Mouse (Mus musculus) hindbrain, embryonic 10.5 days (tissue): Measurements from ENCODE around the gene Trove2. TPM values are rescaled to one million over a fixed set of nuclear protein-coding genes. Genes with fewer than 3 reads are reported as not detected.
A peak's percentile ranks its signal among the peaks of the same experiment; 100 is the strongest.

ENCODE experiments used
- DNase-seq: peaks from one replicate; pipeline ENCODE4 v3.0.0-alpha.2; 2017; ENCODE audit warnings: low spot score
- H3K27ac ChIP-seq: fragments of 300-500 bp; sonication (generic); 2 replicates; pipeline ENCODE4 v1.5.1; 2016; ENCODE audit warnings: mild to moderate bottlenecking, moderate library complexity
- H3K27me3 ChIP-seq: fragments of 300-500 bp; sonication (generic); 2 replicates; pipeline ENCODE4 v1.6.1; 2016; ENCODE audit warnings: mild to moderate bottlenecking; ENCODE audit not compliant: poor library complexity, insufficient read depth, severe bottlenecking
- H3K36me3 ChIP-seq: fragments of 300-500 bp; sonication (generic); 2 replicates; pipeline ENCODE4 v1.6.1; 2016; ENCODE audit warnings: mild to moderate bottlenecking, moderate library complexity
- H3K4me1 ChIP-seq: fragments of 300-500 bp; sonication (generic); replicated peaks from 2 replicates; pipeline ENCODE4 v1.6.1; 2016; ENCODE audit warnings: mild to moderate bottlenecking
- H3K4me3 ChIP-seq: fragments of 300-500 bp; sonication (generic); 2 replicates; pipeline ENCODE4 v1.5.1; 2016; ENCODE audit warnings: mild to moderate bottlenecking, moderate library complexity
- H3K9me3 ChIP-seq: fragments of 300-500 bp; sonication (generic); 2 replicates; pipeline ENCODE4 v1.6.1; 2016; ENCODE audit warnings: mild to moderate bottlenecking, moderate library complexity
- WGBS: fragments of 180-500 bp; shearing (Covaris S2); methylation state at CpG from one replicate; pipeline ENCODE4 v1.1.7; 2016; 5-methylcytosine and 5-hydroxymethylcytosine counted together
- polyA plus RNA-seq: library from polyadenylated mRNA; unstranded; fragments of >200 nt; fragmentation: Nextera tagmentation; extraction: Ambion mirVana; gene quantifications from 2 replicates; pipeline ENCODE4 v1.2.1, GENCODE M21; 2016

The Trove2 gene
- polyA plus RNA-seq, result 26.5 and 33.5 TPM in 2 replicates

GRCm38 (mm10) chr1:143776446-143777411 is at the start of gene Trove2, which contains the start of gene Uchl5:
TSS of gene Trove2 (minus strand) at chr1:143777068.
TSS of gene Uchl5 (plus strand) at chr1:143777272.
- Histone ChIP-seq H3K9me3 (no peaks in the 10 kb centered on the region), H3K4me1 (peaks cover 28% of the 10 kb centered on the region), H3K27me3 (no peaks in the 10 kb centered on the region), H3K36me3 (no peaks in the 10 kb centered on the region), H3K4me3 (peak within 1 kb of the TSS; percentile 86), H3K27ac (peak within 1 kb of the TSS; percentile 92)
- WGBS, result under 1% methylated on average over 84 of the region's 84 CpGs
- DNase-seq, result peak; percentile 99

DNA sequence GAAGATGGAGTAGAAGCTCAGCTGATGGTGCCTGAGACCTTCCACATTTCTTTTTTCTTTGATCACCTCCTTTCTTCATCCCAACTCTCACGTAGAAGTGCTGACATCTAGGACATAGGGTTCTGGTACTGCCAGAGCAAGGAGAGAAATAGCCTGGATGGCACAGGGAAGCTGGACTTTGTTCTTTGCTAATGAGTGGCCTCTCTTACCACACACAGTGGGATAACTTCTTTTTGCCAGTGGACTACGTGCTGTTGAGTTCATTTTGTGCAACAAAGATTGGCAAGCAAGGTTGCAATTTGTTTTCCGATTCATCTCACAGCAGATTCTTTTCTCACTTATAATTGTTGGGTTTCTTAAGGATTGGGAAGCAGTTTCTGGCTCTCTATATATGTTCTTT is 45.8 kb upstream of the Trove2 start:
- 0 out of 2 replicates have a peak overlapping the region, but pooled peaks have one; percentile 24 for H3K27ac ChIP-seq
- H3K4me3 ChIP-seq, result no peak overlapping the region
- no peaks in the 10 kb centered on the region for H3K9me3 ChIP-seq
- no peaks in the 10 kb centered on the region for H3K36me3 ChIP-seq
- no peak for DNase-seq
- H3K4me1 ChIP-seq, result peaks cover 30% of the 10 kb centered on the region
- H3K27me3 ChIP-seq, result no peaks in the 10 kb centered on the region
- 91% methylated on average over 3 of the region's 3 CpGs for WGBS

GRCm38 (mm10) chr1:143820096-143820877 is 43.4 kb upstream of the Trove2 start:
- H3K4me1 ChIP-seq, result peaks cover 30% of the 10 kb centered on the region
- peak overlapping the region; percentile 78 for H3K27ac ChIP-seq
- peak; percentile 40 for DNase-seq
- H3K36me3 ChIP-seq, result no peaks in the 10 kb centered on the region
- 40% methylated on average over 2 of the region's 2 CpGs for WGBS
- no peak overlapping the region for H3K4me3 ChIP-seq
- H3K27me3 ChIP-seq, result no peaks in the 10 kb centered on the region
- no peaks in the 10 kb centered on the region for H3K9me3 ChIP-seq

- DNase-seq, result peak; percentile 79
- Histone ChIP-seq H3K36me3 (peaks cover 4% of the 10 kb centered on the region; the same call in 1 of the 2 replicates), H3K27ac (peak overlapping the region; percentile 16; the same call in 1 of the 2 replicates), H3K27me3 (no peaks in the 10 kb centered on the region), H3K9me3 (no peaks in the 10 kb centered on the region), H3K4me3 (no peak overlapping the region), H3K4me1 (peaks cover 4% of the 10 kb centered on the region; the same call in 1 of the 2 replicates)
- WGBS, result 45% methylated on average over 7 of the region's 7 CpGs
Measured at GRCm38 (mm10) chr1:143813676-143814360, 37.0 kb upstream of the Trove2 start.

DNA sequence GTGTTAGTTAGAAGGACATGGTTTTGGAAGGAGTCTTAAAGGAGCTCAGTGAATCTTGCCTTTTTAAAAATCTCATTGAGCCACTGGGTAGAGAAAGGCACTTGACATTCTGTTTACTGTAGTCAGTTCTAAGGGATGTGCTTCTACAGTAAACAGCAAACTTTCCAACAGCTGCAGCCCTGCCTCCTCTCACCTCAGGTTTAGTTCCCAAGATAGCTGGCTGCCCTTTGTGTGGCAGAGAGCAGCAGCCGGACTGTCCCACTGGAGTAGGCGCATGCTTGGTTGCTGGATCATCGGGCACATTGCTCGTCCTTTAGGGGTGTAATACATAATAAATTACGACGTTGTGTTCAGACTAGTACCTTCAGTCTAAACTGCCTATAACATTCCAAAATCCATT is 32.2 kb upstream of the Trove2 start:
- Histone ChIP-seq H3K4me3 (no peak overlapping the region), H3K27ac (no peak overlapping the region)
- WGBS, result 91% methylated on average over 6 of the region's 6 CpGs

GRCm38 (mm10) chr1:143803537-143803936 is 26.7 kb upstream of the Trove2 start:
- DNase-seq, result no peak
- H3K27me3 ChIP-seq, result no peaks in the 10 kb centered on the region
- H3K9me3 ChIP-seq, result no peaks in the 10 kb centered on the region
- WGBS, result 59% methylated on average over 4 of the region's 4 CpGs
- no peak overlapping the region for H3K4me3 ChIP-seq
- H3K27ac ChIP-seq, result no peak overlapping the region
- peaks cover 22% of the 10 kb centered on the region for H3K36me3 ChIP-seq
- H3K4me1 ChIP-seq, result no peaks in the 10 kb centered on the region

More for the DNA sequence above, 32.2 kb upstream of the Trove2 start:
- Histone ChIP-seq H3K27me3 (no peaks in the 10 kb centered on the region), H3K4me1 (peaks cover 2% of the 10 kb centered on the region; the same call in 1 of the 2 replicates), H3K9me3 (no peaks in the 10 kb centered on the region), H3K36me3 (peaks cover 19% of the 10 kb centered on the region)
- no peak for DNase-seq

DNA sequence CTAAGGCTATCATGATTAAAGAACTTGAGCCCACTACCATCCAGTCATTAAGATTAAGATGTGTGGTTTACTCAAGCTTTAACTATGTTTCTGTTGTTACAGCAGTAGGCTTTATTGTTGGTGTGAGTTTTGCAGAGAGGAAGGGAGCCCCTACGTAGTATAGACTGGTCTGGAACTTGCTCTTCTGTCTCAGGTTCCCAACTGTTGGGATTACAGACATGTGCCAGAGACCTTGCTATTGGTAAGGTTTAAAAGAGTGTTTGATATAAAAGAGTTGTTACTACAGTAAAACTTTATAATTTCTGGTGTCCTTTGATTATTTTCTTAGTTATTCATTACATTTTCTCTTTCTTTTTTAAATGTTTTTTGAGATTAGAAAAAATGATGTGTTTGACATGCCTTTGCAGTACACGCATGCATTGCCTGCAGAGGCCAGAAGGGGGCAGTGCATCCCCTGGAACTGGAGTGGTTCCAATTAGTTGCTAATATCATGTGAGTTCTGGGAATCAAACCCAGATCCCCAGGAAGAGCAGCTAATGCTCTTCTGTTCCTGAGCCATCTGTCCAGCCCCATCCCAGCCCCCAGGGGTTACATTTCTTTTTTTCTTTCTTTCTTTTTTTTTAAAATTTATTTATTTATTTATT is 11.8 kb upstream of the Trove2 start:
- WGBS, result 68% methylated on average over 2 of the region's 2 CpGs
- DNase-seq, result peak; percentile 47

GRCm38 (mm10) chr1:143777558-143778218 is 820 bp upstream of the Trove2 start:
- WGBS, result under 1% methylated on average over 39 of the region's 39 CpGs
- H3K27ac ChIP-seq, result peak overlapping the region; percentile 92
- no peaks in the 10 kb centered on the region for H3K36me3 ChIP-seq
- no peaks in the 10 kb centered on the region for H3K27me3 ChIP-seq
- peak overlapping the region; percentile 86 for H3K4me3 ChIP-seq
- peaks cover 28% of the 10 kb centered on the region for H3K4me1 ChIP-seq
- no peaks in the 10 kb centered on the region for H3K9me3 ChIP-seq
- DNase-seq, result no peak

More for the DNA sequence above, 11.8 kb upstream of the Trove2 start:
- no peak overlapping the region for H3K27ac ChIP-seq
- H3K4me1 ChIP-seq, result no peaks in the 10 kb centered on the region
- H3K9me3 ChIP-seq, result no peaks in the 10 kb centered on the region
- H3K27me3 ChIP-seq, result no peaks in the 10 kb centered on the region
- no peak overlapping the region for H3K4me3 ChIP-seq
- H3K36me3 ChIP-seq, result peaks cover 23% of the 10 kb centered on the region

DNA sequence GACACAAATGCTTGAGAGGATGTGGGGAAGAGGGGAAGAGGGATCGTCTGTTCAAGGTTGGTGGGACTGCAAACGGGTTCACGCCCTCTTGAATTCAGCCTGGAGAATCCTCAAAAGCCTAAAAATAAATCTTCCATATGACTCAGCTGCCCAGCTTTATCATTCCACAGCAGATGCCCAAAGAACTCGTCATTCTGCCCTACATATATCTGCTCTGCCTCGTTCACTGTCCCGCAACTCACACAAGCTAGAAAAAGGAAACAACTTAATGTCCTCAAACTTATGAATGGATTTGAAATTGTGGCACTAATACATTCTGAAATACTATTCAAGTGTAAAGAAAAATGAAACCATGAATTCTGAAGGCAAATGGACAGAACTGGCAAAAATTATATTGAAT is 3.0 kb downstream of the Trove2 start:
- Histone ChIP-seq H3K27me3 (no peaks in the 10 kb centered on the region), H3K36me3 (peaks cover 12% of the 10 kb centered on the region), H3K27ac (no peak overlapping the region), H3K4me3 (no peak overlapping the region), H3K4me1 (peaks cover 35% of the 10 kb centered on the region), H3K9me3 (no peaks in the 10 kb centered on the region)
- DNase-seq, result no peak
- 86% methylated on average over 6 of the region's 6 CpGs for WGBS

DNA sequence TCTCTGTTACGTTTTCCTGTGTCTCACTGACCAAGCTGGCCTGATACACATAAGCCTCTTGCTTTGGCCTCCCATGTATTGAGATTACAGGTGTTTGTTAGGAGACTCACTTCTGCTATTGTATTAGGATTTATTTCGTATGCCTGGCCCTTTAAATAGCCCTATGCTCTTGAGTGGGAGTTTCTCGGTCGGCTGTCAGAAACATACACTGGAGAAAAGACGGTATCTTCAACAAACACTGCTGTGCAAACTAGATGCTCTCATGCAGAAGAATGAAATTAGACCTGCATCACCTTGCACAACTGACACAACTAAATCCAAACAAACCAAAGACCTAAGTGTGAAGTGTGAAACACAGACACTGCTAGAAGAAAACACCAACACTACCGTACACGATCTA is 3.8 kb downstream of the Trove2 start:
- 83% methylated on average over 7 of the region's 7 CpGs for WGBS

DNA sequence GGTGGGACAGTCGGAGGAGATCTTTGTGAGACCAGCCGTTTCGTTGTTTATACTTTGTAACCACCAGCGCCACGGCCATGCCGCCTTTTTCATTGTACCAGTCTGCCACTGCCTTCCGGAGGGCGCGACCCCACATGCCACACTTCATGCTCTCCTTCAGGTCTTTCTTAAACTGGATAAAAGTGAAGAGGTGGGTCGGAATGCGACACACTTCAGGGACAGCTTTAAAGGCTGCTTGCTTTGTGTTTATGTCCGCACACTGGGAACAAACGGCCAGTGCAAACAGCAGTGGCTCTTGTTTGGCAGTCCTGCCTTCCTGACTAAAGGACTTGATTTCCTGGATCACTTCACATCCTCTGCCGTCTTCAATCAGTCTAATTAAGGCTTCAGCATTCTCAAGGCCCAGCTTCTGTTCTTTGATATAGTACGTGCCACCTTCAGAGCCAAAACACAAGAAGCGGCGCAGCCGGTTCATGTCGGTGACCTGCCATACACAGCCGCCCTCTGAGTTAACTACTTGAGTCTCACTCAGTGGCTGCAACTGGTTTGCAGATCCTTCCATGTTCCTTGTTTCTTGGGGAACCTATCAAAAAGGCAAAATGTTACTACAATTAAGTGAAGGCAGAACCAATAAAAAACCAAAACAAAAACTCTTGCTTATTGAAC is 6.3 kb downstream of the Trove2 start:
- H3K27ac ChIP-seq, result no peak overlapping the region
- DNase-seq, result peak; percentile 7
- peaks cover 17% of the 10 kb centered on the region; the same call in 1 of the 2 replicates for H3K4me1 ChIP-seq
- WGBS, result 54% methylated on average over 20 of the region's 20 CpGs
- H3K4me3 ChIP-seq, result no peak overlapping the region
- H3K9me3 ChIP-seq, result no peaks in the 10 kb centered on the region
- peaks cover 30% of the 10 kb centered on the region for H3K36me3 ChIP-seq
- H3K27me3 ChIP-seq, result no peaks in the 10 kb centered on the region

More for the DNA sequence above, 3.8 kb downstream of the Trove2 start:
- H3K27ac ChIP-seq, result no peak overlapping the region
- H3K9me3 ChIP-seq, result no peaks in the 10 kb centered on the region
- peaks cover 27% of the 10 kb centered on the region for H3K4me1 ChIP-seq
- no peaks in the 10 kb centered on the region for H3K27me3 ChIP-seq
- no peak for DNase-seq
- peaks cover 16% of the 10 kb centered on the region for H3K36me3 ChIP-seq
- no peak overlapping the region for H3K4me3 ChIP-seq
